Mouse (Mus musculus) adrenal gland, adult 8-10 months (tissue): ENCODE data around the gene Cep95. TPM values are rescaled to one million over a fixed set of nuclear protein-coding genes. Genes with fewer than 3 reads are reported as not detected.
A peak's percentile ranks its signal among the peaks of the same experiment; 100 is the strongest.
"Not testable (repeated sequence)": the region's sequence is repeated elsewhere in the genome, so short reads cannot be mapped to it uniquely, and the experiment has no call there.

Experiments
- DNase-seq: peaks from one replicate; pipeline ENCODE4 v3.0.0; 2022
- total RNA-seq, 4 experiments: library from RNA; stranded (reverse); gene quantifications; 2 replicates each; pipeline ENCODE4 v1.2.4; 2022

Cep95 gene
- total RNA-seq: 10 to 100 TPM in 2 of 4 experiments, 1 to 10 TPM in 2; 8.5 to 14.8 (median 11.4) TPM

GRCm38 (mm10) chr11:106788775-106789459, at the start of gene Cep95, which contains the start of gene Ddx5:
Cep95 (plus strand) TSS chr11:106789252.
Ddx5 (minus strand) TSS chr11:106789185.
- peak; percentile 97 for DNase-seq

GRCm38 (mm10) chr11:106740724-106741123, 48.3 kb upstream of the Cep95 start:
- not testable (repeated sequence) for DNase-seq

DNA sequence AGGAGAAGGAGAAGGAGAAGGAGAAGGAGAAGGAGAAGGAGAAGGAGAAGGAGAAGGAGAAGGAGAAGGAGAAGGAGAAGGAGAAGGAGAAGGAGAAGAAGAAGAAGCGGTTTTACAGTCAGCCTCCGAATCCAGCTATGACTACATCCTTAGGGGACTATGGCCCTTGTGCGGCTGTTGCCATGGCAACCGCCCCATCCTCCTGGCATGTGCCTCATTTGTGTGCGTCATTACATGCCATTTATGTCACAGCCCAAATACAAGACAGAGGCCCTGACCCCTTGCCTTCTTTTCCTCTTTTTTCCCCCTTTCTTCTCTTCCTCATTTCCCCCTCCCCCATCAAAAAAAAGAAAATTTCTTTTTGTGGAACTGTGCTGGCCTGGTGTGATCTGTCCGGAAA, 47.8 kb upstream of the Cep95 start:
- DNase-seq: no peak

DNA sequence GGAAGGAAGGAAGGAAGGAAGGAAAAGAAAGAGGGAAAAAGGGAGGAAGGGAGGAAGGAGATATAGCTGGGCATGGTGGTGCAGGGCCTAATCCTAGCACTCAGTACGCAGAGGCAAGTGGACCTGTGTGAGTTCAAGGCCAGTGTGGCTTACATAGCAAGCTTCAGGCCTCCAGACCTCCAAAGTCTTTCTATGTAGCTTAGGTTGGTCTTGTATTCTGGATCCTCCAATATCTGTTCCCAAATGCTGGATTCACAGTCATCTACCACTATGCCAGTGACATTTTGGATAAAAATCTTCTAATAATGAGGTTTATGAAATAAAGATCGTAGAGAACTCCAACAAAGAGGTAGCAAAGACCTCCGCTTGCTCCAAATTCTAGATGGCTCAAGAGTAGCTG, 47.2 kb upstream of the Cep95 start:
- DNase-seq: no peak

DNA sequence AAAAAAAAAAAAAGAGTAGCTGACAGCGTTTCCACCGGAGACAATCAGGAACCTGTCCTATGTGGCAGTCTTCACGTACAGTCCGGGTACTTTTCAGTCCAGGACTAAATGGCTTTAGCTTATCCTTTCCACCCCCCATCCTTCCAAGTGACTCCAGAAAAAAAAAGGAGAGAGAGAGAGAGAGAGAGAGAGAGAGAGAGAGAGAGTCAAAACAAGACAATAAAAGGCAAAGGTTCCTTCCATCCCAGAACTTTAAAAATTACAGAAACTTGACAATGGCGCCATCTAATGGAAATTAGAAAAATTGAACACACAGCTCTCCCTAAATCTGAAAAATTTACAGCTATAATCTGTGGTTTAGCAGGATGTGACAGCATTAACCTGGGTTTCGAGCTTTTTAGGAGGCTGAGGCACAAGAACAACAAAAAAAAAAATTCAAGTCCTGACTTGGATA, 46.6 kb upstream of the Cep95 start:
- no peak for DNase-seq

DNA sequence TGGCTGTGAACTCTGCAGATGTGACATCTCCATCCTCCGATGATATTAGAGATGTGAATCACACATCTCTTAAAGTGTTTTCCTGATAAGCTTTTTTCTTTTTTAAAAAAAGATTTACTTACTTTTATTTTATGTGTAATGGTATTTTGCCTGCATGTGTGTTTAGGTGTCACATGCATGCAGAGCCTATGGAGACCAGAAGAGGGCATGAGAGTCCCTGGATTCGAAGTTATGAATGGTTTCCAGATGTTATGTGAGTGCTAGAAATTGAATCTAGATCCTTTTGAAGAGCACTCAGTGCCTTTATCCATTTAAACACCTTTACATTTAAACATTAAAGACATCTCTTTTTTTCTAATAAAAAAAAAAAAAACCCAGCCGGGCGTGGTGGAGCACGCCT, 44.1 kb upstream of the Cep95 start:
- no peak for DNase-seq

DNA sequence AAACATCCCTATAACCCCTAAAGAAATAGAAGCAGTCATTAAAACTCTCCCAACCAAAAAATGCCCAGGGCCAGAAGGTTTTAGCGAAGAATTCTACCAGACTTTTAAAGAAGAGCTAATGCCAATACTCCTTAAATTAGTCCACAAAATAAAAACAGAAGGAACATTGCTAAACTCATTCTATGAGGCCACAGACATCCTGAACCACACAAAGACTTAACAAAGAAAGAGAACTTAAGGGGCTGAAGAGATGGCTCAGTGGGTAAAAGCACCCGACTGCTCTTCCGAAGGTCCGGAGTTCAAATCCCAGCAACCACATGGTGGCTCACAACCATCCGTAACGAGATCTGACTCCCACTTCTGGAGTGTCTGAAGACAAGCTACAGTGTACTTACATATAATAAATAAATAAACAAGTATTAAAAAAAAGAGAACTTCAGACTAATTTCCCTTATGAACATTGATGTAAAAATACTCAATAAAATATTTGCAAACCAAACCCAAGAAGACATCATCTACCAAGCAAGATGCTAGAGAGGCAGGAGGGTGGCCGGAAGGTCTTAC, 39.4 kb upstream of the Cep95 start:
- not testable (repeated sequence) for DNase-seq

- DNase-seq: no peak
Observed at GRCm38 (mm10) chr11:106750121-106750751, 38.8 kb upstream of the Cep95 start, which contains the start of gene Pecam1. Pecam1 (minus strand) TSS chr11:106750628.

GRCm38 (mm10) chr11:106751039-106752018, 37.7 kb upstream of the Cep95 start, which contains the start of gene Milr1:
Milr1 (plus strand) TSS chr11:106751226.
- DNase-seq: no peak

GRCm38 (mm10) chr11:106752103-106752502, 36.9 kb upstream of the Cep95 start:
- DNase-seq: no peak

DNA sequence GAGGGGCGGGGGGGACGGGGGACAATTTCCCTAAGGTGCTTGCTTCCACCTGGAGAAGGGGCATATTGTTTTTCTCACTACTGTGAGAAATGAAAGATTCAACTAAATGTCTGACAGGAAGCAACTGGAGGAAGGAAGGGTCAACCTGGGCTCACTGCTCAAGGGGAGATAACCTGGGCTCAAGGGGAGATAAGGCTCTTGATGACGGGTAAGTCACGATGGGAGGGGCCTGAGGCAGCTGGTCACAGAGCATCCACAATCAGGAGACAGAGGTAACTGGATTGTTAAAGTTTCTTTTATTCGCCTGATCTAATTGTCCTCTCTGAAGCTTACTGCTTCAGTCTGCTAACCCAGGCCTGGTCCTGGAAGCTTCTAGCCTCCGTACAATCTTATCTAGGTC, 35.7 kb upstream of the Cep95 start:
- DNase-seq: no peak

DNA sequence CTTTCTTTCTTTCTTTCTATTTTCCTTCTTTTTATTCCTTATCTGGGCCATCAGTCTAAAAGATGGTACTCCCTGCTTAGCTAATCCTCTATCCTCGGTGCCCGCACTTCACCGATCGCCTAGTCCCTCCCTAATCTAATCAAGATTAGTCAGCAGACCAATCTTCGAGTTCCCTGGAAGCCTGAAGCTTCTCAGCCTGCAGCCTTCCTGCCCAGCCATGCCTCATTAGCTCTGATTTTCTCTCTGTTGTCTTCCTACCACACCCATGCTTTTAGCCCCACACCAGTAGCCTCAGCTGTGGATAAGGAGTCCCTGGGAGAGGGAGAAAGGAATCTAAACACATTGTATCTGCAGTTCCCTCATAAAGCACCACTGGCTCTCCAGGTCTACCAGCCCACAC, 33.5 kb upstream of the Cep95 start:
- DNase-seq: no peak

- no peak for DNase-seq
Observed at GRCm38 (mm10) chr11:106759028-106759427, 30.0 kb upstream of the Cep95 start.

DNA sequence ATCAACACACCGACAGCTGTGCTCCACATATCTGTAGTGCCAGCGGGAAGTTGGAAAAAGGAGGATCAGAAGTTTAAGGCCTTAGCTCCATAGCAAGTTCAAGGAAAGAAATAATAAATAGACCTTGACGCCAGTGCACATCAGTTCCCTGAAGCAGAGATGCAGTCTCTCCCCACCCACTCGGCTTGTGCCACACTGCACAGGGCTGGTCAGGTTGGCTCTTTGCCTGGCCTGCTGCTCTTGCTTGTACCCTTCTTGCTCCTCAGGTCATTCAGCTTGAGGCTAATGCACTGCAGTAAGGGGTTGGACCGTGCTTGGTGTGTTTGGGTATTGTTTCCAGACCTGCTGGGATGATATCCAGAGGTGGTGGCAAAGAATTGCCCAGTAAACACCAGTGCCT, 28.5 kb upstream of the Cep95 start:
- DNase-seq: no peak

- no peak for DNase-seq
Observed at GRCm38 (mm10) chr11:106762139-106762799, 26.8 kb upstream of the Cep95 start.

GRCm38 (mm10) chr11:106762800-106763185, 26.3 kb upstream of the Cep95 start:
- DNase-seq: no peak

DNA sequence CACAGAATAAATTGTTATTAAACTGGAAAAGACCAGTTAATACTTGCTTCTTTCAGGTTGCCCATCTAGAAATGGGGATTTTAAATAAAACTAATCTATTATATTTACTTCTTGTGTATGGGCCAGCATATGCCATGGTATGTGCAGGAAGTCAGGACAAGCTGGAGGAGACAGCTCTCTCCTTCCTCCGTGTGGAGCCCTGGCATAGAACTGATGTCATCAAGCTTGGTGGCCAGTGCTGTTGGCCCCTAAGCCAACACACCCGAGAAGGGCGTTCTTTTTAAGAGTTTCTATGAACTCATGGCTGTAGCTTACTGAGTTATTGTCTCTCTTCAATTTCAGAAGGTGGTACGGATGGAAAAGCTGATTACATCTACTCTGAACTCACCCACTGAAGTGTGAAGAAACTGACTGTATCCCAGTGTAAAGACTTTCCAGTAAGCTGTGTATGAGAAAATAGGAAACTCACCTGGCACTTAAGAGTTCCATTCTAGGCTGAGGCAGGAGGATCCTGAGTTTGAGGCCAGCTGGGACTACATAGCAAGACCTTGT, 22.4 kb upstream of the Cep95 start:
- no peak for DNase-seq

- DNase-seq: no peak
Observed at GRCm38 (mm10) chr11:106767516-106767915, 21.5 kb upstream of the Cep95 start.

- DNase-seq: no peak
Observed at GRCm38 (mm10) chr11:106770195-106770974, 18.7 kb upstream of the Cep95 start.

GRCm38 (mm10) chr11:106773061-106773460, 16.0 kb upstream of the Cep95 start:
- DNase-seq: no peak

DNA sequence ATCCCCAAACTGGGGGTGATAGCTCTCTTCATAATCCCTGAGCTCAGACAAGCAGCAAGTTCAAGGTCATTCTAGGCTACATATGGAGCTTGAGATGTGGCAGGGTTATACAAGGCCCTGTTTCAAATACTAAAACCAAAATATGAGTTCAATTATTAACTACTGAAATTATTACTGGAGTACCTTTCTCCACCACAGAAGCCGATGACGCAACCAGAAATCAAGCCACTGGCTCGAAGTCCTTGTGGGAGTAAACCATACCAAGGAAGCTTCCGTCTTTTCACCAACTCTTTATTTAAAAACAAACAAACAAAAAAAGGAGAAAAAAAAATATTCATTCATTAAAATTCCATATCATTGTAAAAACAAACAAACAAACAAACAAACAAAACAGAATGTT, 12.1 kb upstream of the Cep95 start:
- DNase-seq: no peak
